Mouse (Mus musculus) lung, postnatal 0 days (tissue): ENCODE measurements around the gene Fip1l1.

ENCODE experiments used
- CTCF ChIP-seq: IDR thresholded peaks from 2 replicates; pipeline ENCODE4 v1.5.1; 2016; ENCODE audit warnings: antibody characterized with exemption, mild to moderate bottlenecking
- EP300 ChIP-seq: IDR thresholded peaks from 2 replicates; pipeline ENCODE4 v1.6.1; 2016; ENCODE audit warnings: antibody characterized with exemption, mild to moderate bottlenecking, control low read depth

DNA sequence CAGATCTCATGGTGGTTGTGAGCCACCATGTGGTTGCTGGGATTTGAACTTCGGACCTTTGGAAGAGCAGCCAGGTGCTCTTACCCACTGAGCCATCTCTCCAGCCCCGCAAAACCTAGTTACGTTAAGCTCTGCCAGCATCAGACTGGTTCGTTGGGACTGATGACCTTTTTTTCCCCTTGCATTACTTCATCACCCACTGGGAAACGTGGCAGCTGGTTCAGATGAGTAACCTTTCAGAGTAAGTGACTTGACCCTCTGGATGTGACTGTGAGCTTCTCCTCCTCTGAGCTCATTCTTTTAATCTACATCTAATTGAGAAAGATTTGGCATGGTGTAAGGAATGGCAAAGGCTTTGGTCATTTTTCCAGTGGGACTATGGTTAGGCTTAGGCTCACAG, 64.8 kb downstream of the Fip1l1 start:
- TF ChIP-seq CTCF (no peak), EP300 (no peak)
